Mouse (Mus musculus): Measurements from ENCODE around the gene Etv6.

DNA sequence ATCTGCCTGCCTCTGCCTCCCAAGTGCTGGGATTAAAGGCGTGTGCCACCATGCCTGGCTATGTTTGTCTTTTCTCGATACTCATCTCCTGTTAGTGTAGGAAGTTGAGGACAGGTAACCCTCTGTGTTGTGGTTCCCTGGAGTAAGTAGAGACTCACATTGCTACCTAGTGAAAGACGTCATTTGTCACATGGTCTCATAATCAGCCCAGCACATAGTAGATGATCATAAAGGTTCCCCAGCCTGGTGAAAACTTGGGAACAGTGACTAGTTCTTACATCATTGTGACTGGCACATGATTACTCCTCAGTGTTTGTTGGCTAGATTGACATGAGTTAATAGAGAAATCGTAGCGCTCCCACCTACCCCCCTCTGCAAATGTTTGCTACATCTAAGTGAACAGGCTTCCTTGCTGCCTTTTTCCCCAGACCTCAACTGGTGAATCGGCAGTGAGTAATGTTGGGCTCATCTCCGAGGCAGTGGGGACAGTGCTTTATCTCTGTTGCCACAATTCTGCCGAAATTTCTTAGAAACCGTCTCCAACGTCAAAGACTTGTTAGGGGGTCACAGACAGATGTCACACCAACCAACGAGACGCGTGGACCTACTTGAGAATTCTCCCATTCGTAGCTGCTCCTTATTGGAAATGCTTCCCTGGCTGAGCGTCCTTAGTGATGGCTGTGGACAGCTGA lies 46.9 kb downstream of the Etv6 start:
- TF ChIP-seq POLR2A (IDR thresholded peaks at IDR 0.05; ENCODE audit: extremely low read depth, insufficient read depth, low read length) (no peak), CTCF (IDR thresholded peaks at IDR 0.05; ENCODE audit: low read depth, low read length) (no peak)
